Mouse (Mus musculus): ENCODE results near the gene Klhdc8b.

Klhdc8b gene

GRCm38 (mm10) chr9:108450292-108451169 is 10.8 kb downstream of the Klhdc8b start:
- DNase-seq, result peak; percentile 93

- DNase-seq, result peak; percentile 95
Observed at GRCm38 (mm10) chr9:108449860-108450259, 11.5 kb downstream of the Klhdc8b start.

- DNase-seq, result no peak
Observed at GRCm38 (mm10) chr9:108445125-108445524, 16.3 kb downstream of the Klhdc8b start.

GRCm38 (mm10) chr9:108441236-108441919 is 20.0 kb downstream of the Klhdc8b start:
- no peak for DNase-seq

GRCm38 (mm10) chr9:108440485-108440884 is 20.9 kb downstream of the Klhdc8b start:
- no peak for DNase-seq

GRCm38 (mm10) chr9:108439176-108439575 is 22.2 kb downstream of the Klhdc8b start:
- DNase-seq, result no peak

- DNase-seq, result peak; percentile 14
Observed at GRCm38 (mm10) chr9:108436182-108436581, 25.2 kb downstream of the Klhdc8b start, which contains the start of gene BC048562. TSS of gene BC048562 (plus strand) at chr9:108436482.

- peak; percentile 78 for DNase-seq
Observed at GRCm38 (mm10) chr9:108431431-108432067, 29.8 kb downstream of the Klhdc8b start.

GRCm38 (mm10) chr9:108428384-108428783 is 33.0 kb downstream of the Klhdc8b start, which contains the start of gene Ccdc36:
TSS of gene Ccdc36 (minus strand) at chr9:108428484.
- DNase-seq, result no peak

GRCm38 (mm10) chr9:108412221-108412620 is 49.2 kb downstream of the Klhdc8b start:
- no peak for DNase-seq

GRCm38 (mm10) chr9:108411381-108411942 is 49.9 kb downstream of the Klhdc8b start:
- no peak for DNase-seq

GRCm38 (mm10) chr9:108409535-108409934 is 51.8 kb downstream of the Klhdc8b start:
- no peak for DNase-seq

GRCm38 (mm10) chr9:108404451-108404850 is 56.9 kb downstream of the Klhdc8b start:
- no peak for DNase-seq

GRCm38 (mm10) chr9:108403081-108403480 is 58.3 kb downstream of the Klhdc8b start:
- no peak for DNase-seq

GRCm38 (mm10) chr9:108401186-108401960 is 60.0 kb downstream of the Klhdc8b start:
- DNase-seq, result no peak

GRCm38 (mm10) chr9:108398324-108398723 is 63.1 kb downstream of the Klhdc8b start:
- no peak for DNase-seq

Data from retina, postnatal 1 day (tissue).